Mouse (Mus musculus) thymus, adult 2 months (tissue): ENCODE measurements at regions not wholly inside any gene's neighbourhood (a gene's known extent, or its start where the extent isn't known, plus 50 kb on each side); places are given as distances from the start of the nearest gene placed in this dataset.

ENCODE experiments used
- CTCF ChIP-seq: fragments of 200-500 bp; IDR thresholded peaks from 2 replicates; pipeline ENCODE4 v1.5.1; 2012; ENCODE audit warnings: mild to moderate bottlenecking, control low read depth, low read length, moderate library complexity, borderline replicate concordance; ENCODE audit not compliant: control insufficient read depth, poor library complexity, insufficient read depth; ENCODE audit errors: extremely low read depth
- POLR2A ChIP-seq: fragments of 200-500 bp; IDR thresholded peaks from 2 replicates; pipeline ENCODE4 v1.6.1; 2012; ENCODE audit warnings: mild to moderate bottlenecking, low read length, control low read depth, moderate library complexity; ENCODE audit not compliant: control insufficient read depth, poor library complexity, insufficient read depth; ENCODE audit errors: extremely low read depth

DNA sequence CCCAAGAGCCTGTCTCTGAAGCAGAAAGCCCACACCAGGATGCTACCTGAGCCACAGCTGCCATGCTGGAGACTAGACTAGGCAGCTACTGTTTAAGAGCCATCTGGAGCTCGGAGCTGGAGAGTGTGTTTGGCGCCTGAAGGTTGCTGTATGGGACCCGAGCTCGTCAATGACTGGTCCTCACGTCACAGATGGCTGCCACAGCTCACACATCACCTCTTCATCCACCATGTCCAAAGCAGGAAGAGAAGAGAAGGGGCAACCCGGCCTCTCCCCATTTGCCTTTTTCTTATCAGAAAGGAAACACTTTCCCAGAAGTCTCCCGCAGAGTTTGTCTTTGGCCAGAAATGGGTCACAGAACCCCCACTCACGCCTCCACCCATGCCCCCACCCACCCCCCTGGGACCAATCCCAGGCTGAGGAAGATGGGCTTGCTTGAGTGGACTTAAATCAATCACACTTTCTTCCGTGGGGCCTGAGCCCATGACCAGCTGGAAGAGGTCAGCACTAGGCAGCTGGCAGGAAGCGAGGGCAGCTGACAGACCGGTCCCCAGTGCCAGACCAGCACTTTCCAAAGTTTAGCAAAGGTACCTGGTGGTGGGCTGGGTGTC, 53.5 kb upstream of the Ptpn1 start:
- no peak for TF ChIP-seq POLR2A
- no peak for TF ChIP-seq CTCF
